Mouse (Mus musculus): ENCODE results near the gene Iyd. TPM values are rescaled to one million over a fixed set of nuclear protein-coding genes. Genes with fewer than 3 reads are reported as not detected.
A peak's percentile ranks its signal among the peaks of the same experiment; 100 is the strongest.
"Not testable (repeated sequence)": the region's sequence is repeated elsewhere in the genome, so short reads cannot be mapped to it uniquely, and the experiment has no call there.

The Iyd gene
- total RNA-seq (2021) = 1.1 and 17.9 TPM in 2 replicates
- long read RNA-seq, experiment 1, partial matches to known transcripts = 0 of 1 reads
- long read RNA-seq, experiment 1, other reads (novel, unspliced or antisense) = 0 of 1 reads
- long read RNA-seq, experiment 2, transcript Iyd-201 (5 exons, 1,579 nt) = major isoform, 15 of 16 reads
- long read RNA-seq, experiment 2, partial matches to known transcripts = 1 of 16 reads
- long read RNA-seq, experiment 2, other reads (novel, unspliced or antisense) = 0 of 16 reads

- DNase-seq = no peak
Observed at GRCm38 (mm10) chr10:3540003-3540827, at the start of gene Iyd. TSS of gene Iyd (plus strand) at chr10:3540240.

- no peak for DNase-seq
Observed at GRCm38 (mm10) chr10:3496791-3497190, 43.2 kb upstream of the Iyd start.

- DNase-seq = not testable (repeated sequence)
Observed at GRCm38 (mm10) chr10:3500846-3501245, 39.2 kb upstream of the Iyd start.

GRCm38 (mm10) chr10:3507484-3508221 is 32.4 kb upstream of the Iyd start:
- peak; percentile 92 for DNase-seq

- DNase-seq = no peak
Observed at GRCm38 (mm10) chr10:3508222-3508588, 31.8 kb upstream of the Iyd start.

- no peak for DNase-seq
Observed at GRCm38 (mm10) chr10:3508746-3509145, 31.3 kb upstream of the Iyd start.

GRCm38 (mm10) chr10:3509663-3510277 is 30.3 kb upstream of the Iyd start:
- DNase-seq = no peak

GRCm38 (mm10) chr10:3510486-3510885 is 29.6 kb upstream of the Iyd start:
- no peak for DNase-seq

- DNase-seq = no peak
Observed at GRCm38 (mm10) chr10:3511401-3511800, 28.6 kb upstream of the Iyd start.

GRCm38 (mm10) chr10:3512620-3513305 is 27.3 kb upstream of the Iyd start:
- DNase-seq = peak; percentile 47

GRCm38 (mm10) chr10:3513947-3514346 is 26.1 kb upstream of the Iyd start:
- no peak for DNase-seq

GRCm38 (mm10) chr10:3514634-3515033 is 25.4 kb upstream of the Iyd start:
- DNase-seq = peak; percentile 32

GRCm38 (mm10) chr10:3516442-3516841 is 23.6 kb upstream of the Iyd start:
- no peak for DNase-seq

GRCm38 (mm10) chr10:3523044-3523793 is 16.8 kb upstream of the Iyd start:
- peak; percentile 34 for DNase-seq

GRCm38 (mm10) chr10:3524513-3524912 is 15.5 kb upstream of the Iyd start:
- no peak for DNase-seq

- DNase-seq = no peak
Observed at GRCm38 (mm10) chr10:3525420-3526019, 14.5 kb upstream of the Iyd start.

- DNase-seq = no peak
Observed at GRCm38 (mm10) chr10:3529807-3530206, 10.2 kb upstream of the Iyd start.

- no peak for DNase-seq
Observed at GRCm38 (mm10) chr10:3530661-3531060, 9.4 kb upstream of the Iyd start.

GRCm38 (mm10) chr10:3531375-3531774 is 8.7 kb upstream of the Iyd start:
- peak; percentile 87 for DNase-seq

- peak; percentile 49 for DNase-seq
Observed at GRCm38 (mm10) chr10:3534445-3534844, 5.6 kb upstream of the Iyd start.

- no peak for DNase-seq
Observed at GRCm38 (mm10) chr10:3536361-3536760, 3.7 kb upstream of the Iyd start.

Measured in adrenal gland, postnatal 14 days (tissue).